Mouse (Mus musculus): Measurements from ENCODE around the gene Zswim5.
A peak's percentile ranks its signal among the peaks of the same experiment; 100 is the strongest.
"Not testable (repeated sequence)": the region's sequence is repeated elsewhere in the genome, so short reads cannot be mapped to it uniquely, and the experiment has no call there.

Zswim5 gene

GRCm38 (mm10) chr4:116876995-116877728, at the start of gene Zswim5:
Gene Zswim5 (plus strand): TSS chr4:116877376.
- DNase-seq, result peak; percentile 85 to 89

- DNase-seq, result peak; percentile 46 to 69
Measured at GRCm38 (mm10) chr4:116827819-116828218, 49.4 kb upstream of the Zswim5 start.

GRCm38 (mm10) chr4:116829364-116830069, 47.7 kb upstream of the Zswim5 start:
- no peak for DNase-seq

GRCm38 (mm10) chr4:116830070-116830368, 47.2 kb upstream of the Zswim5 start:
- no peak for DNase-seq

GRCm38 (mm10) chr4:116838999-116839398, 38.2 kb upstream of the Zswim5 start:
- DNase-seq, result no peak

GRCm38 (mm10) chr4:116840096-116840495, 37.1 kb upstream of the Zswim5 start:
- not testable (repeated sequence) for DNase-seq

GRCm38 (mm10) chr4:116840841-116841240, 36.3 kb upstream of the Zswim5 start:
- DNase-seq, result no peak

- DNase-seq, result no peak
Measured at GRCm38 (mm10) chr4:116844324-116844723, 32.9 kb upstream of the Zswim5 start.

GRCm38 (mm10) chr4:116849901-116850300, 27.3 kb upstream of the Zswim5 start:
- no peak for DNase-seq

GRCm38 (mm10) chr4:116854286-116854685, 22.9 kb upstream of the Zswim5 start:
- DNase-seq, result no peak

- DNase-seq, result no peak
Measured at GRCm38 (mm10) chr4:116857203-116857602, 20.0 kb upstream of the Zswim5 start.

- no peak for DNase-seq
Measured at GRCm38 (mm10) chr4:116859711-116860110, 17.5 kb upstream of the Zswim5 start.

GRCm38 (mm10) chr4:116862023-116862422, 15.2 kb upstream of the Zswim5 start:
- DNase-seq, result no peak

GRCm38 (mm10) chr4:116869898-116870297, 7.3 kb upstream of the Zswim5 start:
- DNase-seq, result no peak

GRCm38 (mm10) chr4:116874595-116874994, 2.6 kb upstream of the Zswim5 start:
- DNase-seq, result no peak

- DNase-seq, result peak in 1 of 2 experiments; percentile 62
Measured at GRCm38 (mm10) chr4:116876630-116876994, 564 bp upstream of the Zswim5 start.

- peak; percentile 53 to 59 for DNase-seq
Measured at GRCm38 (mm10) chr4:116877729-116878321, 649 bp downstream of the Zswim5 start.

- peak; percentile 59 to 60 for DNase-seq
Measured at GRCm38 (mm10) chr4:116878491-116878890, 1.3 kb downstream of the Zswim5 start.

GRCm38 (mm10) chr4:116882679-116883078, 5.5 kb downstream of the Zswim5 start:
- no peak for DNase-seq

- DNase-seq, result peak in 1 of 2 experiments; percentile 21
Measured at GRCm38 (mm10) chr4:116894200-116895080, 17.3 kb downstream of the Zswim5 start.

- no peak for DNase-seq
Measured at GRCm38 (mm10) chr4:116910489-116911181, 33.5 kb downstream of the Zswim5 start.

- DNase-seq, result no peak
Measured at GRCm38 (mm10) chr4:116911202-116911601, 34.0 kb downstream of the Zswim5 start.

All from cerebellum, postnatal 14 days (tissue).